ENCODE assay signal across 8 mouse cellular contexts in genomic region chr4:146579905-146580873, GRCm38 (mm10). TPM values are rescaled to one million over a fixed set of nuclear protein-coding genes. Genes with fewer than 3 reads are reported as not detected.
A peak's percentile ranks its signal among the peaks of the same experiment; 100 is the strongest.
DNase-seq lines count a peak whose midpoint lies in the region; ATAC-seq lines count a peak whose summit lies in the region.
"Not testable (repeated sequence)": the region's sequence is repeated elsewhere in the genome, so short reads cannot be mapped to it uniquely, and the experiment has no call there.

No protein-coding gene starts in this region.

- H3K4me2 ChIP-seq in embryonic facial prominence, embryonic 13.5 days = peak overlapping the region; percentile 37
- H3K4me2 ChIP-seq in hindbrain, embryonic 12.5 days (replicated peaks) = peak overlapping the region; percentile 40
- not testable (repeated sequence) for H3K4me2 ChIP-seq in kidney, embryonic 14.5 days (replicated peaks; ENCODE audit: low read depth, low read length); liver, embryonic 11.5 days; neural tube, embryonic 11.5 days (ENCODE audit: low read depth)

- under 1% methylated on average over 21 of the region's 111 CpGs for WGBS in embryonic facial prominence, embryonic 13.5 days
- 7% methylated on average over 14 of the region's 111 CpGs for WGBS in hindbrain, embryonic 12.5 days
- WGBS in kidney, embryonic 14.5 days = no CpG with 5 or more reads among the region's 111 CpGs
- whole genome bisulfite sequencing in liver, embryonic 11.5 days = 0% methylated on average over 2 of the region's 111 CpGs
- WGBS in neural tube, embryonic 11.5 days = no CpG with 5 or more reads among the region's 111 CpGs

- not testable (repeated sequence) for H3K27me3 ChIP-seq in embryonic facial prominence, embryonic 13.5 days; hindbrain, embryonic 12.5 days; kidney, embryonic 14.5 days (ENCODE audit: control insufficient read depth, insufficient read depth, low read length); liver, embryonic 11.5 days (replicated peaks; ENCODE audit: control insufficient read depth, insufficient read depth, low read length); neural tube, embryonic 11.5 days (ENCODE audit: control insufficient read depth, insufficient read depth, low read length)

- not testable (repeated sequence) for H3K27ac ChIP-seq in embryonic facial prominence, embryonic 13.5 days; hindbrain, embryonic 12.5 days; kidney, embryonic 14.5 days (ENCODE audit: low read depth, low read length); liver, embryonic 11.5 days (ENCODE audit: low read depth, low read length); neural tube, embryonic 11.5 days (ENCODE audit: low read depth, low read length)

- not testable (repeated sequence) for H3K4me3 ChIP-seq in embryonic facial prominence, embryonic 13.5 days; hindbrain, embryonic 12.5 days; kidney, embryonic 14.5 days (ENCODE audit: low read length); liver, embryonic 11.5 days (ENCODE audit: low read depth, low read length); neural tube, embryonic 11.5 days (ENCODE audit: low read depth, low read length)

- not testable (repeated sequence) for H3K4me1 ChIP-seq in embryonic facial prominence, embryonic 13.5 days; hindbrain, embryonic 12.5 days; kidney, embryonic 14.5 days (ENCODE audit: control insufficient read depth, insufficient read depth, low read length); liver, embryonic 11.5 days (replicated peaks; ENCODE audit: control insufficient read depth, insufficient read depth, low read length); neural tube, embryonic 11.5 days (ENCODE audit: control insufficient read depth, insufficient read depth, low read length)

- peak; percentile 80 for ATAC-seq in embryonic facial prominence, embryonic 13.5 days (ENCODE audit: insufficient number of reproducible peaks, insufficient read depth, low FRiP score, low TSS enrichment, low read depth)
- peak; percentile 92 for ATAC-seq in granulocyte monocyte progenitor cell, adult 5-6 weeks (replicated peaks; ENCODE audit: poor library complexity, severe bottlenecking)
- peak; percentile 89 for ATAC-seq in hindbrain, embryonic 12.5 days (ENCODE audit: low FRiP score)
- peak; percentile 98 for ATAC-seq in kidney, embryonic 14.5 days (ENCODE audit: low FRiP score, low TSS enrichment)
- ATAC-seq in liver, embryonic 11.5 days (replicated peaks; ENCODE audit: low FRiP score) = peak; percentile 91
- peak; percentile 33; the same call in 1 of the 2 replicates for ATAC-seq in megakaryocyte, adult 5-6 weeks (ENCODE audit: poor library complexity, severe bottlenecking)
- peak; percentile 93 for ATAC-seq in neural tube, embryonic 11.5 days (ENCODE audit: insufficient read depth, low FRiP score, low TSS enrichment)

- H3K36me3 ChIP-seq in embryonic facial prominence, embryonic 13.5 days; hindbrain, embryonic 12.5 days; kidney, embryonic 14.5 days (ENCODE audit: control insufficient read depth, insufficient read depth, low read length); liver, embryonic 11.5 days (ENCODE audit: control insufficient read depth, insufficient read depth, low read length); neural tube, embryonic 11.5 days (ENCODE audit: control insufficient read depth, insufficient read depth, low read length): not testable (repeated sequence)

- not testable (repeated sequence) for H3K9me3 ChIP-seq in embryonic facial prominence, embryonic 13.5 days; hindbrain, embryonic 12.5 days (replicated peaks); kidney, embryonic 14.5 days (ENCODE audit: control insufficient read depth, low read length); liver, embryonic 11.5 days (ENCODE audit: control insufficient read depth, low read length); neural tube, embryonic 11.5 days (ENCODE audit: control insufficient read depth, low read length)

- H3K9ac ChIP-seq in embryonic facial prominence, embryonic 13.5 days; hindbrain, embryonic 12.5 days; kidney, embryonic 14.5 days (ENCODE audit: low read depth, low read length); liver, embryonic 11.5 days (ENCODE audit: low read depth, low read length); neural tube, embryonic 11.5 days (ENCODE audit: low read length): not testable (repeated sequence)

- DNase-seq in liver, embryonic 11.5 days (ENCODE audit: low spot score); neural tube, embryonic 11.5 days (ENCODE audit: low spot score): not testable (repeated sequence)
- DNase-seq in thymus, postnatal 4 days = peak; percentile 5

RNA-seq across cellular contexts. Expression of gene Zfp993, which starts 30.6 kb away (rescaled TPM):
- polyA plus RNA-seq in embryonic facial prominence, embryonic 13.5 days (2015; fragmentation: Nextera tagmentation; extraction: Ambion mirVana) = 3.8 and 4.7 TPM in 2 replicates
- total RNA-seq in granulocyte monocyte progenitor cell, adult 5-6 weeks (2014; fragmentation: Nextera tagmentation) = 23.4 and 45.1 TPM in 2 replicates
- total RNA-seq in granulocyte monocyte progenitor cell, adult 5-6 weeks (2017) = 38.8 and 44.8 TPM in 2 replicates
- polyA plus RNA-seq in hindbrain, embryonic 12.5 days (2016; fragmentation: Nextera tagmentation; extraction: Ambion mirVana) = 2.0 and 3.2 TPM in 2 replicates
- polyA plus RNA-seq in kidney, embryonic 14.5 days (2014; fragmentation: Nextera tagmentation; extraction: Ambion mirVana) = 2.7 and 5.3 TPM in 2 replicates
- polyA plus RNA-seq in liver, embryonic 11.5 days (2014; fragmentation: Nextera tagmentation; extraction: Ambion mirVana) = 4.5 and 5.2 TPM in 2 replicates
- 61.2 and 72.5 TPM in 2 replicates for total RNA-seq in megakaryocyte, adult 5-6 weeks (2015)
- 20.3 and 20.6 TPM in 2 replicates for total RNA-seq in megakaryocyte, adult 5-6 weeks (2017)
- 2.0 and 5.1 TPM in 2 replicates for polyA plus RNA-seq in neural tube, embryonic 11.5 days (2014; fragmentation: Nextera tagmentation; extraction: Ambion mirVana)

Comparison
In these comparisons a context has a peak if more than half of its experiments do, and no peak if none do; other contexts are left out.
1. ATAC-seq: peak in every context shown above with its lines; median percentile 98 in kidney, embryonic 14.5 days; 93 in neural tube, embryonic 11.5 days; 92 in granulocyte monocyte progenitor cell, adult 5-6 weeks; 91 in liver, embryonic 11.5 days; 89 in hindbrain, embryonic 12.5 days; 80 in embryonic facial prominence, embryonic 13.5 days; 33 in megakaryocyte, adult 5-6 weeks.